Mouse (Mus musculus): Measurements from ENCODE around the gene Xxylt1. TPM values are rescaled to one million over a fixed set of nuclear protein-coding genes. Genes with fewer than 3 reads are reported as not detected.

The Xxylt1 gene
- polyA plus RNA-seq, 1 experiment from 2014 or later, result 8.0 TPM

DNA sequence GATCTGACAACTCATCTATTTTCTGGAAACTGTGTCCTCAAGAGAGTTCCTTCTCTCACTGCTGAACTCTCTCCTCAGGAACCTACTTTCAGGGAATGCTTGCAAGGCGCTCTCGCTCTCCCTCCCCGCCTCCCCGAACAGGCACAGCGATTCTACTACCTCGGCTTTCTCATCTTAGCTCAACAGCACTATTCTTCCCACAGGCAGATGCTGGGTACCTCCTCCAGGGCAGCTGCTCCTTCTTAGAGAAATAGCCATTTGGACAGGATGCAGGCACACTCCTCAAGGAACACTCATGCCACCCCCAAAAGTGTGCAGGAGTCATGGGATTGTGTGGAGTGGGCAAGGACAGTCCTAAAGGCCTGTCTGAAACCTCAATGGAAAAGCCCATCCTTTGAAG lies 97.5 kb downstream of the Xxylt1 start:
- Histone ChIP-seq H3K9ac (ENCODE audit: low read length) (no peak overlapping the region), H3K4me2 (ENCODE audit: low read depth, low read length) (no peak overlapping the region), H3K4me1 (ENCODE audit: control insufficient read depth, insufficient read depth, low read length) (peaks cover 3% of the 10 kb centered on the region; the same call in 1 of the 2 replicates), H3K36me3 (ENCODE audit: control insufficient read depth, insufficient read depth) (no peaks in the 10 kb centered on the region), H3K9me3 (replicated peaks; ENCODE audit: control insufficient read depth, low read length) (no peaks in the 10 kb centered on the region), H3K27ac (ENCODE audit: low read length) (no peak overlapping the region), H3K4me3 (ENCODE audit: low read length) (no peak overlapping the region), H3K27me3 (ENCODE audit: control insufficient read depth, insufficient read depth, low read length) (no peaks in the 10 kb centered on the region)
- WGBS, result 81% methylated on average over 6 of the region's 6 CpGs
- ATAC-seq (replicated peaks; ENCODE audit: extremely low read depth, insufficient read depth, low FRiP score), result no peak

DNA sequence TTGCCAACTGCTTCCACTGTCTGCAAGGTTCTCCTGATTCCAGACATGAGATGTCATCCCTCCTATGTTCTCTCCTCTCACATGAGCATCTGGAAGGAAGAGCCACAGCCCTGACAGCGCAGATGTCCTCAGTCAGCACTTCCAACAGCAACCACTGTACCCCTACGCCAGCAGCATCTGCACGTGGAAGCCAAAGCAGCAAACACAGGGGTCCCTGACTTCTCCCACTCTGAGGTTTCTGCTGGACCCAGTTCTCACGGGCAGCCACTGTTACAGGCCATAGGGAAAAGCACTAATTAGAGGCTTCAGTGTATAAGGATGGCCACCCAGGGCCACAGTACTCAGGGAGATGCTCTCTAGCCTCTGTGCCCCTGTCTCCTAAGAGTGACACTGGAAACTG lies 98.0 kb downstream of the Xxylt1 start:
- Histone ChIP-seq H3K4me1 (ENCODE audit: control insufficient read depth, insufficient read depth, low read length) (peaks cover 3% of the 10 kb centered on the region; the same call in 1 of the 2 replicates), H3K36me3 (ENCODE audit: control insufficient read depth, insufficient read depth) (no peaks in the 10 kb centered on the region), H3K9ac (ENCODE audit: low read length) (no peak overlapping the region), H3K4me2 (ENCODE audit: low read depth, low read length) (no peak overlapping the region), H3K27ac (ENCODE audit: low read length) (no peak overlapping the region), H3K4me3 (ENCODE audit: low read length) (no peak overlapping the region), H3K9me3 (replicated peaks; ENCODE audit: control insufficient read depth, low read length) (no peaks in the 10 kb centered on the region), H3K27me3 (ENCODE audit: control insufficient read depth, insufficient read depth, low read length) (no peaks in the 10 kb centered on the region)
- WGBS, result 67% methylated on average over 4 of the region's 4 CpGs
- ATAC-seq (replicated peaks; ENCODE audit: extremely low read depth, insufficient read depth, low FRiP score), result no peak

DNA sequence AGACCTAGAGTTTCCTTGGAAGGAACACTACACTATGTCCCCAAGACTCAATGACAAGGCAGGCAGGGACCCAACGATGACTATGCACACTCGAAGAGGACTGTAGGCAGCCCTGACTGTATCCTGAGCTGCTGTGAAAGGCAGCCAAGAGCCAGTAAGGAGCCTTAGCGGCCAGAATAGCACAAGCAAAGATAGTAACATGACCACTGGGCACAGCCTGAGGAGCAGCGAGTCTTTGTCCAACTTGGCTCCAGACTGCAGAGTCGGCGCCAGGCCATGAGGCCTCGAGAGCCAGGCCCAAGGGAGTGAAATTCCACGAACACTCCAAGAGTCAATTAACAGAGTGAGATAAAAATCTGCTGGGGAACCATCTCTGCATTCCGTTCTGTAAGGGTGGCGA lies 99.9 kb downstream of the Xxylt1 start:
- ATAC-seq (replicated peaks; ENCODE audit: extremely low read depth, insufficient read depth, low FRiP score), result no peak
- no peak overlapping the region for H3K4me2 ChIP-seq (ENCODE audit: low read depth, low read length)
- no peaks in the 10 kb centered on the region for H3K27me3 ChIP-seq (ENCODE audit: control insufficient read depth, insufficient read depth, low read length)
- H3K4me3 ChIP-seq (ENCODE audit: low read length), result no peak overlapping the region
- no peaks in the 10 kb centered on the region for H3K36me3 ChIP-seq (ENCODE audit: control insufficient read depth, insufficient read depth)
- peaks cover 12% of the 10 kb centered on the region for H3K4me1 ChIP-seq (ENCODE audit: control insufficient read depth, insufficient read depth, low read length)
- H3K9ac ChIP-seq (ENCODE audit: low read length), result no peak overlapping the region
- 54% methylated on average over 10 of the region's 10 CpGs for WGBS
- H3K27ac ChIP-seq (ENCODE audit: low read length), result no peak overlapping the region
- H3K9me3 ChIP-seq (replicated peaks; ENCODE audit: control insufficient read depth, low read length), result no peaks in the 10 kb centered on the region

DNA sequence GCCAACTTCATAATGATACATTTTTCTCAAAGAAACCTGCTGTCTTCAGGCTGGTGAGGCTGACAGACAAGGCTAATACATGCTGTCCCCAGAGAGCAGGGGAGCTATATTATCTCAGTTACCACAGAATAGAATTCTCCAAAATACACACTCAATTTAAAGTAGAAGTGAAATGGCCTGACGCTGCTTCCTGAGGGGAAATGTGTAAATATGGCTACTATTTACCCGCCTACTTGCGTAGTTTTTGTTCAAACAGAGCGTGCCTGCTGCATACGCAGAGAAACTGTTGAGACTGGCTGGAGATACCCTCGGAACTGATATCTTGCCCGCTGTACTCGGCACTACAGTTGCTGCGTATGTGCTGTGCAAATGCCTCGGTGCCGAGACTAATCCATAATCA lies 101.3 kb downstream of the Xxylt1 start:
- Histone ChIP-seq H3K27ac (ENCODE audit: low read length) (no peak overlapping the region), H3K9ac (ENCODE audit: low read length) (no peak overlapping the region), H3K9me3 (replicated peaks; ENCODE audit: control insufficient read depth, low read length) (no peaks in the 10 kb centered on the region), H3K27me3 (ENCODE audit: control insufficient read depth, insufficient read depth, low read length) (no peaks in the 10 kb centered on the region), H3K36me3 (ENCODE audit: control insufficient read depth, insufficient read depth) (no peaks in the 10 kb centered on the region), H3K4me3 (ENCODE audit: low read length) (no peak overlapping the region), H3K4me1 (ENCODE audit: control insufficient read depth, insufficient read depth, low read length) (peaks cover 12% of the 10 kb centered on the region), H3K4me2 (ENCODE audit: low read depth, low read length) (no peak overlapping the region)
- no peak for ATAC-seq (replicated peaks; ENCODE audit: extremely low read depth, insufficient read depth, low FRiP score)
- 85% methylated on average over 11 of the region's 11 CpGs for WGBS

DNA sequence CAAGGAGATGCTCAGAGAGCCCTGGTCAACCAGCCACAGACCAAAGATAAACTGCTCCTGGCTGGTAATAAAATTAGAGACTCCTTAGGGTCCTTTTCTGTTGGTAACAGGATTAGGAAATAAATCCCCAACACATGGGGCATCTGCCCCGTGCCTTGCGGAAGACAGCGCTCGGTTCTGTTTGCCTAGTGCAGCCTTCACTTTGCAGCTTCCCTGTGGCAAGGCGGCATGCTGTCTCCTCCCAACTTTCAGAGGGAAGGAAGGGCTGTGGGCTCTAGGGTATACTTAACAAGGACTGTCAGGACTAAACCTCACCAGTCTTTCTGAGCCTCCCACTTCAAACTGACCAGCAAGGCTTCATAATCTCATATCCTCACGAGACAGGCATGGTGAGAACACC lies 103.5 kb downstream of the Xxylt1 start:
- no peak overlapping the region for H3K9ac ChIP-seq (ENCODE audit: low read length)
- ATAC-seq (replicated peaks; ENCODE audit: extremely low read depth, insufficient read depth, low FRiP score), result no peak
- no peak overlapping the region for H3K27ac ChIP-seq (ENCODE audit: low read length)

DNA sequence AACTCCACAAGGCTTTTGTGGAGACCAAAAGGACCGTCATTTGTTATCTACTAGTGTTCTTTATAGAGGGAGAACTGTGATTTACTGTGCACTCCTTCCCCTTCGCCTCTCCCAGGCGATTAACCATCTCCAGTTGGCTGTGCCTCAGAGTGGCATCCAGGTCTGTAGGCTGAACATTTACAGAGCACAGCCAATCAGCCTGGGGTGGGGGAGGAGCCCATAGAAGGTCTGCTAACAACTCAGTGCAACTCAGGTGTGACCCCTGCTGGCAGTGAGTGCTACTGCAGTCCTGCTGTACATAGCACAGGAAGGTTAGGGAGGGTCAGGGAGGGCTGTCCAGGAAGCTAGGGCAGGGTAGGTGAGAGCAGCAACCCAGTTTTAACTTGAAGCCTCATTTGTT lies 104.0 kb downstream of the Xxylt1 start:
- H3K27me3 ChIP-seq (ENCODE audit: control insufficient read depth, insufficient read depth, low read length), result no peaks in the 10 kb centered on the region
- H3K9ac ChIP-seq (ENCODE audit: low read length), result no peak overlapping the region
- H3K4me1 ChIP-seq (ENCODE audit: control insufficient read depth, insufficient read depth, low read length), result peaks cover 27% of the 10 kb centered on the region
- 0% methylated on average over 3 of the region's 3 CpGs for WGBS
- H3K27ac ChIP-seq (ENCODE audit: low read length), result 0 out of 2 replicates have a peak overlapping the region, but pooled peaks have one; percentile 43
- no peaks in the 10 kb centered on the region for H3K9me3 ChIP-seq (replicated peaks; ENCODE audit: control insufficient read depth, low read length)
- H3K4me3 ChIP-seq (ENCODE audit: low read length), result no peak overlapping the region
- no peaks in the 10 kb centered on the region for H3K36me3 ChIP-seq (ENCODE audit: control insufficient read depth, insufficient read depth)
- peak overlapping the region; percentile 21; the same call in 1 of the 2 replicates for H3K4me2 ChIP-seq (ENCODE audit: low read depth, low read length)
- ATAC-seq (replicated peaks; ENCODE audit: extremely low read depth, insufficient read depth, low FRiP score), result peak; percentile 80

More for the DNA sequence above, 103.5 kb downstream of the Xxylt1 start:
- Histone ChIP-seq H3K36me3 (ENCODE audit: control insufficient read depth, insufficient read depth) (no peaks in the 10 kb centered on the region), H3K27me3 (ENCODE audit: control insufficient read depth, insufficient read depth, low read length) (no peaks in the 10 kb centered on the region), H3K9me3 (replicated peaks; ENCODE audit: control insufficient read depth, low read length) (no peaks in the 10 kb centered on the region), H3K4me1 (ENCODE audit: control insufficient read depth, insufficient read depth, low read length) (peaks cover 22% of the 10 kb centered on the region), H3K4me3 (ENCODE audit: low read length) (no peak overlapping the region), H3K4me2 (ENCODE audit: low read depth, low read length) (no peak overlapping the region)
- 61% methylated on average over 6 of the region's 6 CpGs for WGBS

DNA sequence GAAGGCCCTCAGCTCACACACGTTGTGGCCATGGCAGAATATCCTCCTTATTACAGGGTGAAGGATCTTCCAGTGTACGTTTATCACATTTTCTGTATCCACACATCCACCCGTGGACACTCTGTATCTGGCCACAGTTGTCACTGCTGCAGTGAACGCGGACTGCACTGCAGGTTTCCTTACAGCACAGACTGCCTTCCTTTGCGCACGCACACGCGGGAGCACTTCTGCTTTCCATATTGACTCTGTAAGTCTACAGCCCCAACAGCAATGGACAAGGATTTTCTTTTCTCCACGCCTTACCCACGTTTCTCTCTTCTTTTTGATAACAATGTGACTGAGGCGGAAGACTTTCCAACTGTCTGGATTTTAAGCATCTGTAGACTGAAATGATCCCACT lies 106.7 kb downstream of the Xxylt1 start:
- peaks cover 31% of the 10 kb centered on the region for H3K4me1 ChIP-seq (ENCODE audit: control insufficient read depth, insufficient read depth, low read length)

DNA sequence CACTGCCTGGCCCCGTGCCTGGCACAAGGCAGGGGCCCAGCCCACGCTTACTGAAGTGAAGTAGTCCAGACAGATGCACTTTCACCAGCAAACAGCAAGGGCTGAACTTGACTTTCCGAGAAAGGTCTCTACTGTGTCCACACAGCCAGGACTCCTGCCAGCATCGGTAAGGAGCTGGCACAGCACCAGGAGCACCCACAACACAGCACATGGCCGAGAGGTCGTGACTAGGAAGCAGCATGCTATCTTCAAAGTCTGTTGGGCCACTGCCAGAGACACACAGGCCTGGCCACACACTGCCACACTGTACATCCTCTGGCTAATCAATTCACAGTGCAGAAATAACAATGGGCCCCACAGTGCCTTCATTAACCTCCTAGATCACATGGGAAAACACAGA lies 107.8 kb downstream of the Xxylt1 start:
- H3K9me3 ChIP-seq (replicated peaks; ENCODE audit: control insufficient read depth, low read length), result no peaks in the 10 kb centered on the region
- H3K27me3 ChIP-seq (ENCODE audit: control insufficient read depth, insufficient read depth, low read length), result no peaks in the 10 kb centered on the region
- no peaks in the 10 kb centered on the region for H3K36me3 ChIP-seq (ENCODE audit: control insufficient read depth, insufficient read depth)
- ATAC-seq (replicated peaks; ENCODE audit: extremely low read depth, insufficient read depth, low FRiP score), result peak; percentile 76
- H3K4me2 ChIP-seq (ENCODE audit: low read depth, low read length), result no peak overlapping the region
- 9% methylated on average over 6 of the region's 6 CpGs for WGBS
- H3K9ac ChIP-seq (ENCODE audit: low read length), result peak overlapping the region; percentile 56; the same call in 1 of the 2 replicates
- no peak overlapping the region for H3K4me3 ChIP-seq (ENCODE audit: low read length)
- H3K4me1 ChIP-seq (ENCODE audit: control insufficient read depth, insufficient read depth, low read length), result peaks cover 39% of the 10 kb centered on the region
- H3K27ac ChIP-seq (ENCODE audit: low read length), result peak overlapping the region; percentile 81

More for the DNA sequence above, 106.7 kb downstream of the Xxylt1 start:
- no peak for ATAC-seq (replicated peaks; ENCODE audit: extremely low read depth, insufficient read depth, low FRiP score)
- Histone ChIP-seq H3K36me3 (ENCODE audit: control insufficient read depth, insufficient read depth) (no peaks in the 10 kb centered on the region), H3K9me3 (replicated peaks; ENCODE audit: control insufficient read depth, low read length) (no peaks in the 10 kb centered on the region), H3K27ac (ENCODE audit: low read length) (no peak overlapping the region), H3K27me3 (ENCODE audit: control insufficient read depth, insufficient read depth, low read length) (no peaks in the 10 kb centered on the region), H3K9ac (ENCODE audit: low read length) (no peak overlapping the region), H3K4me3 (ENCODE audit: low read length) (no peak overlapping the region), H3K4me2 (ENCODE audit: low read depth, low read length) (no peak overlapping the region)
- WGBS, result 79% methylated on average over 12 of the region's 12 CpGs

DNA sequence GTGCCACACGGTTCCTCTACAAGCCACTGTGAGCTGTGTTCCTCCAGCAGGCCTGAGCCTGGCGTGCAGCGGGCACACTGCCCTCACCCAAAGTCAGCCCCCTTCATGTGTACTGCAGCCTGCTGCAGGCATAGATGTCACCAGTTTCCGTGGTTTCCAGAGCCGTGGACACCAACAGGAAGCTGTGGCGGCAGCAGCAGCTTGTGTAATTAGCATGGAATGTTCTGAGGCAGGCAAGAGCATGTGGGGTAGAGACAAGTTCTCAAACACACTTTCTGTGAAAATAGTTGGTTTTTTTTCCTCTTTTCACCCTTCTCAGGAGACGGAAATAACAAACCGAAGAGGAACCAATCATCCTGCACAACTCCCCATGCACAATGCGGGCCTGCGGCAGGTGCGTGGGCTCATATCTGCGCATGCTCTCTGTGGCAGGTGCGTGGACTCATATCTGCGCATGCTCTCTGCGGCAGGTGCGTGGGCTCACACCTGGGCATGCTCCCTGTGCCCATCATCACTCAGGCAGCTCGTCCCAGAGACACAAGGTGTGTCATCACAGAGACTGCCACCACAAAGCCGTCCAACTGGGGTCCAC lies 109.2 kb downstream of the Xxylt1 start:
- peaks cover 39% of the 10 kb centered on the region for H3K4me1 ChIP-seq (ENCODE audit: control insufficient read depth, insufficient read depth, low read length)
- 74% methylated on average over 18 of the region's 18 CpGs for WGBS

More for the DNA sequence above, 109.2 kb downstream of the Xxylt1 start:
- H3K9me3 ChIP-seq (replicated peaks; ENCODE audit: control insufficient read depth, low read length), result no peaks in the 10 kb centered on the region
- no peaks in the 10 kb centered on the region for H3K27me3 ChIP-seq (ENCODE audit: control insufficient read depth, insufficient read depth, low read length)
- H3K9ac ChIP-seq (ENCODE audit: low read length), result no peak overlapping the region
- H3K27ac ChIP-seq (ENCODE audit: low read length), result peak overlapping the region; percentile 46; the same call in 1 of the 2 replicates
- H3K36me3 ChIP-seq (ENCODE audit: control insufficient read depth, insufficient read depth), result no peaks in the 10 kb centered on the region
- H3K4me3 ChIP-seq (ENCODE audit: low read length), result no peak overlapping the region
- no peak for ATAC-seq (replicated peaks; ENCODE audit: extremely low read depth, insufficient read depth, low FRiP score)
- 0 out of 2 replicates have a peak overlapping the region, but pooled peaks have one; percentile 4 for H3K4me2 ChIP-seq (ENCODE audit: low read depth, low read length)
